Mouse (Mus musculus) neutrophil, adult 59 days (primary cell): ENCODE data around the gene Tk1. TPM values are rescaled to one million over a fixed set of nuclear protein-coding genes. Genes with fewer than 3 reads are reported as not detected.

Experiments used
- total RNA-seq, 2 experiments: library from RNA; stranded (reverse); gene quantifications; 1 replicate in 1 of 2; 2 replicates in 1 of 2; pipeline ENCODE4 v1.2.4; 2023

Tk1 gene
- total RNA-seq, result 10 to 100 TPM; 65.5 to 67.7 TPM

GRCm38 (mm10) chr11:117825333-117826101, at the start of gene Tk1, which contains the start of gene Afmid:
Tk1 (minus strand) TSS chr11:117826092.
Afmid (plus strand) TSS chr11:117825924.

GRCm38 (mm10) chr11:117872861-117873608, 47.1 kb upstream of the Tk1 start, which contains the start of gene Tha1:
Tha1 (minus strand) TSS chr11:117873481.

GRCm38 (mm10) chr11:117860601-117861000, 34.7 kb upstream of the Tk1 start, which contains the start of gene Tmem235:
Tmem235 (plus strand) TSS chr11:117860752.

GRCm38 (mm10) chr11:117848985-117849671, 23.2 kb upstream of the Tk1 start, which contains the start of gene Birc5:
Birc5 (plus strand) TSS chr11:117849251.

GRCm38 (mm10) chr11:117809407-117810311, 16.2 kb downstream of the Tk1 start, which contains the start of the genes Gm20708 and Syngr2:
Gm20708 (plus strand) TSS chr11:117809668.
Syngr2 (plus strand) TSS chr11:117809668.

GRCm38 (mm10) chr11:117797511-117798159, 28.3 kb downstream of the Tk1 start, which contains the start of gene 6030468B19Rik:
6030468B19Rik (plus strand) TSS chr11:117797660.

GRCm38 (mm10) chr11:117781993-117782704, 43.7 kb downstream of the Tk1 start, which contains the start of the genes Tmc8 and Tmc6:
Tmc8 (plus strand) TSS chr11:117782076.
Tmc6 (minus strand) TSS chr11:117782198.

Other genes starting within 250 kb of the Tk1 start
- gene Tnrc6c, start 171.8 kb downstream of the Tk1 start, total RNA-seq, result 10 to 100 TPM; 35.3 to 36.0 TPM
- gene Tmc8, start 44.0 kb downstream of the Tk1 start, total RNA-seq, result 10 to 100 TPM; 41.3 to 45.7 TPM
- 100 to 1,000 TPM; 102 to 134 TPM for gene Tmc6, start 43.9 kb downstream of the Tk1 start, total RNA-seq
- gene 6030468B19Rik, start 28.4 kb downstream of the Tk1 start, total RNA-seq, result 1 to 10 TPM in 1 of 2 experiments, not detected in 1; 1.4 TPM
- 1 to 10 TPM in 1 of 2 experiments, under 1 TPM in 1; 0.60 to 2.2 TPM for gene Gm20708, start 16.4 kb downstream of the Tk1 start, total RNA-seq
- 100 to 1,000 TPM in 1 of 2 experiments, 10 to 100 TPM in 1; 97.8 to 110 TPM for gene Syngr2, start 16.4 kb downstream of the Tk1 start, total RNA-seq
- 1 to 10 TPM; 3.5 to 4.6 TPM for gene Afmid, start 168 bp downstream of the Tk1 start, total RNA-seq
- gene Birc5, start 23.2 kb upstream of the Tk1 start, total RNA-seq, result 10 to 100 TPM; 70.2 to 73.7 TPM
- not detected for gene Tmem235, start 34.7 kb upstream of the Tk1 start, total RNA-seq
- gene Tha1, start 47.4 kb upstream of the Tk1 start, total RNA-seq, result under 1 TPM in 1 of 2 experiments, not detected in 1; 0.51 TPM
- 10 to 100 TPM; 28.6 to 40.3 TPM for gene Socs3, start 144.0 kb upstream of the Tk1 start, total RNA-seq
- 10 to 100 TPM; 85.9 to 87.7 TPM for gene Pgs1, start 160.2 kb upstream of the Tk1 start, total RNA-seq